Mouse (Mus musculus) left cerebral cortex, adult 2 months (tissue): ENCODE data around the gene Nuak1. TPM values are rescaled to one million over a fixed set of nuclear protein-coding genes. Genes with fewer than 3 reads are reported as not detected.

Source experiments
- DNase-seq, 2 experiments: peaks; one replicate each; pipeline ENCODE4 v3.0.0; 2021 to 2022; ENCODE audit warnings: low spot score in 2 of 2, mixed read lengths in 1 of 2; ENCODE audit errors: extremely low spot score in 1 of 2
- H3K27ac ChIP-seq: fragments of 200-600 bp; 2 replicates; pipeline ENCODE4 v1.8.1; 2022
- H3K4me3 ChIP-seq: fragments of 200-600 bp; 2 replicates; pipeline ENCODE4 v1.8.1; 2022
- CTCF ChIP-seq: fragments of 200-600 bp; IDR thresholded peaks from 2 replicates; pipeline ENCODE4 v1.8.1; 2022; ENCODE audit warnings: antibody characterized with exemption, mild to moderate bottlenecking, moderate library complexity
- intact Hi-C: fragments of 180-260 bp; cut with DNase I; formaldehyde crosslinking; loops from one replicate; pipeline ENCODE4 v1.15.1; 2025
- total RNA-seq, 2 experiments: library from RNA; stranded (reverse); gene quantifications; 2 replicates each; pipeline ENCODE4 v1.2.3; 2021

Gene Nuak1
- total RNA-seq, 2 experiments from 2014 or later, result 72.9 to 87.5 TPM

- H3K27ac ChIP-seq, result peak overlapping the region; percentile 83
- TF ChIP-seq CTCF, result no peak
- DNase-seq, result no peak
- intact Hi-C loops, result no loop called here
- no peak overlapping the region for H3K4me3 ChIP-seq
Measured at GRCm38 (mm10) chr10:84401189-84401588, 39.2 kb downstream of the Nuak1 start.

DNA sequence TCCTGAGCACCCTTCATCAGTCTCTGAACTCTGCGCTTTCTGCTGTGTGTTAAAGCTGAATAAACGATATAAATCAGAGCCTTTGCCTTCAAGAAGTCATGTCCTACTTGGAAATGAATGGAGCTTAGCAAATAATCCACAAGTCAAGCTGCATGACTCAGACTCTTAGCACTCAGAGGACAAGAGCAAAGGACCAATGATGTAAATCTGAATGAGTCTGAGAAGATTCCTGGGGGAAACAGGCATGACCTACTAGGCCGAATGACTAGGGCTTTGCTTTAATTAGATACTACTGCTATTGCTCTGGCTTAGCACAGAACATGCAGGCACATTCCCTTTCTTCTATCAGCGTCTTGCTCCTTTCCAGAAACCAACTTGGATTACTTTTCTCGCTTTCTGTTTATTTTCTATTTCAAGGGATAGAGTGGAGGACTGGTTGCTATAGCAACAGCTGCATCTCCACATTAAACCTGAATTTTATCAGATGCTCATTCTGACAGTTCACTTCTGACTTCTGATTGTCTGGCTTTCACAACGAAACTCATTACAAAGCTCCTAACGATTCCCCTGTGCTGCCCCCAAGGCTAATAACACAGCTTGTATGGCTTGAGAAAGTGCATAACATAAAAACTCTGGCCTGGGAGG is 40.2 kb downstream of the Nuak1 start:
- TF ChIP-seq CTCF, result no peak
- H3K4me3 ChIP-seq, result no peak overlapping the region
- intact Hi-C loops, result no loop called here
- H3K27ac ChIP-seq, result peak overlapping the region; percentile 83
- no peak for DNase-seq

DNA sequence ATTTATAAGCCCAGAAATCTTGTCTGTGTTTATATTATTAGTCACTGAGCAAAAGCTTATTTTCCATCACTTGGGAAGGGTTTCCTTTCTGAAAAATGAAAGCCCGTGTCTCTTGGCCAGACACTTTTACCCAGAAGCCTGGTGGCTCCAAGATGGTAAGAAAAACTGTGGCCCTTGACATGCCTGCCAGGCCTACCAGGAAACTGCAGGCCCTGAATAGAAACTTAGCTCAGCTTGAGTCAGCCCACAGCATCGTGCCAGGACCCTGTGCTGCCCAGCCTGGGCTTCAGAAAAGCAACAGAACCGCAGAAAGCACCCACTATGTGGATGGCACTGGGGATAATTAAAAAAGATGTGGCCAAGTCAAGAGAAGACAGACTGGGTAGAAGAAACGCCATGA is 43.1 kb downstream of the Nuak1 start:
- intact Hi-C loops, result no loop called here
- Histone ChIP-seq H3K27ac (peak overlapping the region; percentile 82), H3K4me3 (no peak overlapping the region)
- DNase-seq, result no peak
- no peak for TF ChIP-seq CTCF

- TF ChIP-seq CTCF, result no peak
- Histone ChIP-seq H3K27ac (peak overlapping the region; percentile 82), H3K4me3 (no peak overlapping the region)
- DNase-seq, result no peak
- intact Hi-C loops, result no loop called here
Measured at GRCm38 (mm10) chr10:84395885-84396659, 44.3 kb downstream of the Nuak1 start.

GRCm38 (mm10) chr10:84395259-84395658 is 45.1 kb downstream of the Nuak1 start:
- no peak for DNase-seq
- intact Hi-C loops, result no loop called here
- no peak for TF ChIP-seq CTCF
- Histone ChIP-seq H3K27ac (peak overlapping the region; percentile 82), H3K4me3 (no peak overlapping the region)

DNA sequence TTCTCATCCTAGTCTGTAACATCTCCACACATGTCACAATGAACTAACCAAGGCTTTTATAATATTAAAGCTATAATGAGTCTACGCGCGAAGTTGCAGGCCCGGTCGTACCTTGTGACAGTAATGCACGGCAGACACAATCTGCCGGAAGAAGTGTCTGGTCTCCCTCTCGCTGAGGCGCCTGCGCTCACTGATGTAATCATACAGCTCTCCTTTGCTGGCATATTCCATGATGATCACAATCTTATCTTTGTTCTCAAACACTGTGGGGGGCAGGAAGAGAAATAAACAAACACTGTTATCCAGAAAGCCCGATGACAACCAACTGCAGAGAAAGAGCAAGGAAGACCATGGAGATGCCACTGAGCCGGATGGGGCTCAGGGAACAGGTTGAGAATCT is 46.5 kb downstream of the Nuak1 start:
- no peak for TF ChIP-seq CTCF
- H3K27ac ChIP-seq, result peak overlapping the region; percentile 82
- intact Hi-C loops, result loop anchor here (2.0 kb wide), 1 partner anchor 47 kb away; the partner anchor contains the start of gene Nuak1
- no peak for DNase-seq
- no peak overlapping the region for H3K4me3 ChIP-seq

DNA sequence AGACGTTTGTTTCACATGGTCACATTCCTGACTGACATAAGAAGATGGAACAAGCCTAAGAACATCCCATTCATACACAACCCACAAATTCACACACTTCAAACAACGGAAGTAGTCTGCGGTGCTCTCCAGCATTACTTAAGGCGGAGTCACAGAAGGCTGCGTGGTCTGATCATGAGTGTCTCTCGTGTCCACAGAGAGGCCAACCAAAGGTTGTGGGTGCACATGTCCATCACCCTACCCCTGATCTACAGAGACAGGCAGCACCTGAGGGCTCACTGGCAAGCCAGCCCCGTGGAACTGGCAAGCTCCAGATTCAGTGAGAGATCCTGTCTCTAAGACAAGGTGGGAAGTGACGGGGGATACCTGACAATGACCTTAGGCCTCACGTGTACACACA is 47.0 kb downstream of the Nuak1 start:
- peak overlapping the region; percentile 82 for H3K27ac ChIP-seq
- H3K4me3 ChIP-seq, result no peak overlapping the region
- DNase-seq, result no peak
- intact Hi-C loops, result loop anchor here (2.0 kb wide), 1 partner anchor 47 kb away; the partner anchor contains the start of gene Nuak1
- TF ChIP-seq CTCF, result no peak

GRCm38 (mm10) chr10:84392723-84393081 is 47.7 kb downstream of the Nuak1 start:
- H3K4me3 ChIP-seq, result no peak overlapping the region
- intact Hi-C loops, result loop anchor here (2.0 kb wide), 1 partner anchor 48 kb away; the partner anchor contains the start of gene Nuak1
- DNase-seq, result no peak
- H3K27ac ChIP-seq, result peak overlapping the region; percentile 82
- TF ChIP-seq CTCF, result no peak

DNA sequence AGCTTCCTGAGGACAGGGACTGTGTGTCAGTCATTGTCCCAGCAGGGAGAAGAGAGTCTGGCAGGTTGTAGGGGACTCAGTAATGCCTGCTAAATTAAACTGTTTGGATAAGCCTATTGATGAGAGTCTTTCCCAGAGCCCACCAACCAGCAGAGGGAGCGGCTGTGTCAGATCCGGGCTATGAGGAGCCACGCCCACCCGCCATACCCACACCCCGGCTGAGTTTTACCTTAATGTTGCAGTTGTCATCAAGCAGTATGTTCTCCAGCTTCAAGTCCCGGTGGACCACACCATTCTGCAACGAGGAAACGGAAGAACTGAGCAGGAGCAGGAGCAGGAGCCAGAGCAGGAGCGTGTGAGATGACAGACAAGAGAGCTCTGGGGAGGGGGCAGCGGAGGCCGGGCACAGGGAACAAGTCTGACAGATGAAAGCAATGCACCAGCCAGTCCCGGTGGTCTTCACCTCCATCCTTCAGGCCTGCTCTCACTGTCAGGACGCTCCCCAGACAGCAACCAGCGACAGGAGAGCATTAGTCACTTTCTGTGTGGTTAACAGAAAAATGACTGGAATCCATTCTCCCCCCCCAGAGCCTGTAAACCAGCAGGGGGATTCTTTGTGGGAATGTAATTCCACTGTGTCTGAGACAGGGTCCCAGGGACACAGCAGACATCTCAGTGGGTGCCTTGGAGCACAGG is 48.2 kb downstream of the Nuak1 start:
- peak; percentile 41 for TF ChIP-seq CTCF
- DNase-seq, result no peak
- Histone ChIP-seq H3K27ac (peak overlapping the region; percentile 91), H3K4me3 (no peak overlapping the region)
- intact Hi-C loops, result loop anchor here (2.0 kb wide), 1 partner anchor 49 kb away; the partner anchor contains the start of gene Nuak1

- intact Hi-C loops, result no loop called here
- no peak for DNase-seq
- Histone ChIP-seq H3K4me3 (no peak overlapping the region), H3K27ac (peak overlapping the region; percentile 91; the same call in 1 of the 2 replicates)
- no peak for TF ChIP-seq CTCF
Measured at GRCm38 (mm10) chr10:84389707-84390106, 50.7 kb downstream of the Nuak1 start.

DNA sequence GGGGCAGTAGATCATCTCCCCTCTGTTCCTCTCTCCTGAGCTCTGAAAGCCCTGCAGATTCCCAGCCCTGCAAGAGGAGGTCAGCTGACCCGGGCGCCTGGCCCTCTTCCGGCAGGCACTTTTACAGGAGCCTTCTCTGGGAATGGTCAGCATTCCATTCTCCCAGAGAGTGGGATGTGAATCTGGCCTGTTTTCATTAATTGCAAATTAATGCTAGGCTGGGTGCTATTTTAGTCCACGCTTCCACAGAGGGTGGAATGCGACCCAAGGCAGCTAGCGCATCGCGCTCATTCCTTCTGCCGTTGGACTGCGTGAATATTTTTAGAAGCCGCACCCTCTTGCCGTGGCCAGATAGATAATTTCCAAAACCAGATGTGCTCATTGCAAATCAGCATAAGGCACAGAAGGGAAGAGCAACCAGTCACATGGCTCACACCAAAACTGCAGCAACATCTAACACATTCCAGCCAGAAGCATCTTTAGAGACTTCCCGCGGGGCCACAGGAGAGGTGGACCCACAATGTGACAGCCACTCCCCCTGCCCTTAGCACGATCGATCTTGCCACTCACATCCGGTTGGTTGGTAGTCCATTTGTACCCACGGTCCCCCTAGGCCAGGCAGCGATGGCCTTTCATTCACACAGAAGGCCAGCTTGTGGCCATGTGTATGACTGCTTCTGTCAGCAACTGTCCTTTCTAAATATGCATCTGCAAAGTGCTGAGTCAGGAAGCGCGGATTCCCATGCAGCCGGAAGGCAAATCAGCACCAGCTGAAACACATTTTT is 51.8 kb downstream of the Nuak1 start:
- intact Hi-C loops, result no loop called here
- TF ChIP-seq CTCF, result no peak; the same call in 1 of the 2 replicates
- Histone ChIP-seq H3K4me3 (no peak overlapping the region), H3K27ac (peak overlapping the region; percentile 91)
- DNase-seq, result peak in 1 of 2 experiments; percentile 50
